Mouse (Mus musculus) liver, adult 2 months (tissue): Measurements from ENCODE around the gene Ldhd. TPM values are rescaled to one million over a fixed set of nuclear protein-coding genes. Genes with fewer than 3 reads are reported as not detected.
A peak's percentile ranks its signal among the peaks of the same experiment; 100 is the strongest.

ENCODE experiments used
- DNase-seq: peaks from one replicate; pipeline ENCODE4 v3.0.0-alpha.2; 2011; ENCODE audit warnings: low read depth, low spot score; ENCODE audit errors: extremely low read depth
- H3K27ac ChIP-seq: fragments of 200-500 bp; replicated peaks from 2 replicates; pipeline ENCODE4 v1.5.1; 2012; ENCODE audit warnings: low read depth, mild to moderate bottlenecking, control low read depth, inconsistent platforms, low read length; ENCODE audit not compliant: insufficient read depth
- H3K27me3 ChIP-seq: fragments of 200-500 bp; 2 replicates; pipeline ENCODE4 v1.6.1; 2012; ENCODE audit warnings: mild to moderate bottlenecking, moderate library complexity, low read length, inconsistent platforms; ENCODE audit not compliant: control insufficient read depth, insufficient read depth
- H3K36me3 ChIP-seq: fragments of 200-500 bp; 2 replicates; pipeline ENCODE4 v1.6.1; 2012; ENCODE audit warnings: low read length, inconsistent platforms; ENCODE audit not compliant: control insufficient read depth, insufficient read depth
- H3K4me1 ChIP-seq: fragments of 200-500 bp; 2 replicates; pipeline ENCODE4 v1.6.1; 2011; ENCODE audit warnings: low read length; ENCODE audit not compliant: control insufficient read depth, insufficient read depth
- H3K4me3 ChIP-seq: fragments of 200-500 bp; 2 replicates; pipeline ENCODE4 v1.5.1; 2011; ENCODE audit warnings: low read depth, mild to moderate bottlenecking, control low read depth, low read length, moderate library complexity; ENCODE audit not compliant: insufficient read depth
- H3K79me2 ChIP-seq: fragments of 200-500 bp; 2 replicates; pipeline ENCODE4 v1.6.1; 2012; ENCODE audit warnings: inconsistent platforms, mild to moderate bottlenecking, low read length, moderate library complexity; ENCODE audit not compliant: control insufficient read depth, insufficient read depth
- H3K9ac ChIP-seq: fragments of 200-500 bp; 2 replicates; pipeline ENCODE4 v1.6.1; 2012; ENCODE audit warnings: low read depth, mild to moderate bottlenecking, control low read depth, inconsistent platforms, low read length
- CTCF ChIP-seq: fragments of 200-500 bp; IDR thresholded peaks from 2 replicates; pipeline ENCODE4 v1.5.1; 2011; ENCODE audit warnings: low read depth, low read length, control low read depth
- POLR2A ChIP-seq: fragments of 200-500 bp; IDR thresholded peaks from 2 replicates; pipeline ENCODE4 v1.6.1; 2011; ENCODE audit warnings: low read length, control low read depth; ENCODE audit not compliant: insufficient read depth; ENCODE audit errors: extremely low read depth
- WGBS: fragments of 180-500 bp; shearing (Covaris S2); methylation state at CpG from one replicate; pipeline ENCODE4 v1.1.7; 2018; 5-methylcytosine and 5-hydroxymethylcytosine counted together
- polyA plus RNA-seq: library from polyadenylated mRNA; depleted of rRNA; stranded (reverse); fragments of >200 nt; gene quantifications from 2 replicates; pipeline ENCODE4 v1.2.3, GENCODE M21; 2012
- total RNA-seq: library from RNA; depleted of rRNA; stranded (reverse); fragments of >200 nt; gene quantifications from 2 replicates; pipeline ENCODE4 v1.2.3, GENCODE M21; 2014

Ldhd gene
- total and polyA plus RNA-seq, 2 experiments, result 91.7 to 175 TPM

DNA sequence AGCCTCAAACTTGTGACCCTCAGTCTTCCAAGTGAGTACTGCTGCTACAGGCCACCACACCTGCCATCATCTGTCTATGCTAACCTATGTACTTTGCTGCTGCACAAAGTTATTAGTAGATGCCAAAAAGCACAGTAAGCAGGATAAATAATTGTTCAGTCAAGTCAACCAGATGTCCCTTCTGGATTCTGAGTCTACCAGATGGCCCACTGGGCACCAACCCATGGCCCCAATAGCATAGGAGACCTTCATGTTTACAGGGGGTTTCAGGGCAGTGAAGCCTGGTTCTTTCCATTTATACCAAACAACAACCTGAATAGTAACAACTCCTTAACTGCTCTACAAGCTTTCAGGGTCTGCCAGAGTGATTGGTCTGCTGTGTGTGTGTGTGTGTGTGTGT, 39.0 kb downstream of the Ldhd start:
- no peaks in the 10 kb centered on the region for H3K36me3 ChIP-seq
- no peak overlapping the region for H3K9ac ChIP-seq
- peaks cover 44% of the 10 kb centered on the region; the same call in 1 of the 2 replicates for H3K79me2 ChIP-seq
- DNase-seq, result no peak
- H3K27ac ChIP-seq, result no peak overlapping the region
- H3K4me1 ChIP-seq, result peaks cover 8% of the 10 kb centered on the region
- no peak overlapping the region for H3K4me3 ChIP-seq
- TF ChIP-seq POLR2A (no peak), CTCF (no peak)
- H3K27me3 ChIP-seq, result no peaks in the 10 kb centered on the region

GRCm38 (mm10) chr8:111590214-111590613, 40.0 kb downstream of the Ldhd start:
- Histone ChIP-seq H3K79me2 (peaks cover 41% of the 10 kb centered on the region; the same call in 1 of the 2 replicates), H3K27ac (no peak overlapping the region), H3K9ac (no peak overlapping the region), H3K4me3 (no peak overlapping the region), H3K27me3 (no peaks in the 10 kb centered on the region), H3K4me1 (peaks cover 8% of the 10 kb centered on the region), H3K36me3 (no peaks in the 10 kb centered on the region)
- no peak for DNase-seq
- WGBS, result 73% methylated on average over 3 of the region's 3 CpGs
- TF ChIP-seq POLR2A, result no peak
- TF ChIP-seq CTCF, result no peak

GRCm38 (mm10) chr8:111588336-111588735, 41.8 kb downstream of the Ldhd start:
- H3K4me1 ChIP-seq, result peaks cover 12% of the 10 kb centered on the region
- peaks cover 42% of the 10 kb centered on the region; the same call in 1 of the 2 replicates for H3K79me2 ChIP-seq
- H3K4me3 ChIP-seq, result no peak overlapping the region
- WGBS, result 89% methylated on average over 2 of the region's 2 CpGs
- H3K9ac ChIP-seq, result no peak overlapping the region
- H3K27me3 ChIP-seq, result no peaks in the 10 kb centered on the region
- no peaks in the 10 kb centered on the region for H3K36me3 ChIP-seq
- no peak for DNase-seq
- H3K27ac ChIP-seq, result no peak overlapping the region
- no peak for TF ChIP-seq CTCF
- TF ChIP-seq POLR2A, result no peak

DNA sequence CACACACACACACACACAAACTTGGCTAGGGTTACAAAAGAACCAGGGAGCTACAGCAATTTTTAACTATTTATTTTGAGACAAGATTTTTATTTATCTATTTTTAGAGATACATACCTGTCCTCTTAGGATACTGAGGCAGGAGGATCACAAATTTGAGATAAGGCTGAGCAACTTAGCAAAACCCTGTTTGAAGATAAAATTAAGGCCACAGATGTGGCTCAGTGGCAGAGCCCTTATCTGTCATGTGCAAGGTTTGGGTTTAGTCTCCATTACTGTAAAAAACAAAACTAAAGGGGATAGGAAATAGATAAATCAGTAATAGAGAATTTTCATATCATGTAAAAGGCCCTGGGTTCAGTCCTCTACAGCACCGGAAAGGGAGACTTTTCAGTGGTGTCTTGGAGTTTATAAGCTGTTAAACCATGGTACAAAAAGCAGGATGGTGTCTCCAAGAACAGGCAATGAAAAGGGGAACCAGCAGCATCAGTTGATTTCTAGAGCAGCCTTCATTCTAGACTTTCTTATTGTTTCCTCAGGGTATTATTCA, 42.6 kb downstream of the Ldhd start:
- no peak overlapping the region for H3K27ac ChIP-seq
- H3K4me3 ChIP-seq, result no peak overlapping the region
- no peaks in the 10 kb centered on the region for H3K36me3 ChIP-seq
- TF ChIP-seq CTCF (no peak), POLR2A (no peak)
- H3K79me2 ChIP-seq, result peaks cover 42% of the 10 kb centered on the region; the same call in 1 of the 2 replicates
- no peak for DNase-seq
- no peaks in the 10 kb centered on the region for H3K27me3 ChIP-seq
- 82% methylated on average over 1 of the region's 1 CpGs for WGBS
- peaks cover 12% of the 10 kb centered on the region for H3K4me1 ChIP-seq
- H3K9ac ChIP-seq, result no peak overlapping the region

DNA sequence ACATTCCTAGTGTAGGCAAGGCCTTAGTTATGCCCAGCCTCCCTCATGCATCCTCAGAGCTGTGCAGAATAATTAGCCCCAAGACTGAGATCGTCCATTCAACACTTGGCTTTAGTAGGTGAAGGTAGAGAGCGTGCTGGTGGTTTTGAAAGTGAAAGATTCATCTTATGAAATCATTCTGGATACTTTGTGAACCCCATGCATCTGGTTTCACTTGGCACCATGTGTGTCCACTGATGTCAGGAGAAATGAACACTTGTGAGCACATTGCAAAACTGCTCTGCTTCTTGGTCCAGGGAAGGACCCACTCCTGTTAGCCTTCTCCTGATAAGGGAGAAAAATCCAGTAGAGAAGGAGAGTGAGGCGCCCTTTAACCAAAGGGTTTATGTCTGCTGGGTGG, 45.2 kb downstream of the Ldhd start:
- Histone ChIP-seq H3K79me2 (peaks cover 25% of the 10 kb centered on the region; the same call in 1 of the 2 replicates), H3K4me1 (peaks cover 12% of the 10 kb centered on the region), H3K27ac (peak overlapping the region; percentile 38), H3K9ac (0 out of 2 replicates have a peak overlapping the region, but pooled peaks have one; percentile 8), H3K4me3 (no peak overlapping the region), H3K27me3 (no peaks in the 10 kb centered on the region), H3K36me3 (peaks cover 2% of the 10 kb centered on the region; the same call in 1 of the 2 replicates)
- DNase-seq, result peak; percentile 78
- 37% methylated on average over 3 of the region's 3 CpGs for WGBS
- TF ChIP-seq CTCF, result no peak
- TF ChIP-seq POLR2A, result no peak

DNA sequence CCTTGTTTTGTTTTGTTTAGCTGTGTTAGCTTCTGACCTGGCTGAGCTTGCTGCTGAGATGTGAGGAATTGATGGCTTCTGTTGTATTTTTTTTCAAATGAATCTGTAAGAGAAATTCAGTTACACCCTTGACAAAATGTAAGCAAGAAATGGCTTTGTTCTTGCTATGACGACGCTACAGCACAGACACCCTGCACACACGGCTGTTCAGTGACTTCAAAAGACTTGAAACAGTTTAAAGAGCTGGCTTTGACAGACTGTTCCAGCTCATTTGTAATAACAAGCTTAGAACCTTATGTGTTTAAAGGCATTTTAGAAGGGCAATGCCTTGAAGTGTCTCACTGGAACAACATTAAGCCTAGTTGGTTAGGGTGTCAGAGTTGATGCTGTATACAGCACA, 47.8 kb downstream of the Ldhd start:
- H3K27ac ChIP-seq, result no peak overlapping the region
- DNase-seq, result no peak
- whole genome bisulfite sequencing, result 90% methylated on average over 3 of the region's 3 CpGs

More for the DNA sequence above, 47.8 kb downstream of the Ldhd start:
- Histone ChIP-seq H3K79me2 (peaks cover 20% of the 10 kb centered on the region; the same call in 1 of the 2 replicates), H3K27me3 (no peaks in the 10 kb centered on the region), H3K9ac (no peak overlapping the region), H3K4me3 (no peak overlapping the region), H3K36me3 (peaks cover 4% of the 10 kb centered on the region), H3K4me1 (peaks cover 12% of the 10 kb centered on the region)
- TF ChIP-seq CTCF, result no peak
